ENCODE assay signal across 20 mouse cellular contexts in the genomic region with DNA sequence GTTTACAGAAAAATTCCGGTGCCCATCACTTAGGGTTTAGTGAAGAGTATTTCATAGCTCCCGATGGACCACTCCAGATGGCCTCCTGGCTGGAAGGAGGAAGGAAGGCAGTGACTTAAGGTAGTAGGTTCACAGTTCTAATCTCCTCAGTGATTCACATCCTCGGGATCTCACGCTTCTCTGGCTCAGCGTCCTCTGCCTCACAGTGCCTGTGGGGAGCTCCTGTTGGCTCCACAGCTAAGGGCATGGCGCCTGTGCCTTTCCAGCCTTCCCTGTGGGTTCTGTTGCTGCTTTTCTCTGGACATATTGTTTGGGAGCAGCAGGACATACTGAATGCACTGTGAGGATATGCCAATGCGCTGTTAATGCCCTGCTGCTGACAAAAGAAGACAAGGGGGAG. TPM values are rescaled to one million over a fixed set of nuclear protein-coding genes. Genes with fewer than 3 reads are reported as not detected.
DNase-seq lines count a peak whose midpoint lies in the region; ATAC-seq lines count a peak whose summit lies in the region.
"Had no signal": no experiment of that assay in that cellular context is flagged by ENCODE, and none has a peak within 500 bp of the region (broad histone marks: within the 10 kb centered on the region; RNA-seq: fewer than 3 reads in every experiment).

No protein-coding gene starts in this region.

- no peak for DNase-seq in heart, postnatal 10 days
- peak; percentile 36 to 48 for DNase-seq in cerebellum, postnatal 10 days
- DNase-seq in frontal cortex, postnatal 10 days (ENCODE audit: low spot score in 2 of 2), result no peak
- no peak for DNase-seq in thymus, adult 18-20 months
- DNase-seq: adrenal gland, adult 8-10 months; embryo, embryonic 11 days; gastrocnemius, postnatal 25 days; heart, postnatal 4 days; kidney, adult 8-10 months; layer of hippocampus, postnatal 36 days; lung, adult 18-20 months; thymus, postnatal 25 days had no signal

- WGBS in heart, embryonic 15.5 days, result 59% methylated on average over 7 of the region's 7 CpGs
- WGBS in neural tube, embryonic 13.5 days, result 53% methylated on average over 7 of the region's 7 CpGs
- 54% methylated on average over 7 of the region's 7 CpGs for WGBS in neural tube, embryonic 15.5 days

- intact Hi-C loops in heart, postnatal 10 days (cut with DNase I), result no loop called here

- H3K27ac ChIP-seq in heart, embryonic 15.5 days, result peak overlapping the region; percentile 7; the same call in 1 of the 2 replicates
- H3K27ac ChIP-seq in neural tube, embryonic 13.5 days (replicated peaks), result peak overlapping the region; percentile 18; the same call in 1 of the 2 replicates
- no peak overlapping the region for H3K27ac ChIP-seq in neural tube, embryonic 15.5 days (replicated peaks)
- H3K27ac ChIP-seq: forebrain, embryonic 12.5 days; midbrain, embryonic 12.5 days had no signal

- peaks cover 26% of the 10 kb centered on the region for H3K4me1 ChIP-seq in heart, embryonic 15.5 days (replicated peaks)
- peaks cover 8% of the 10 kb centered on the region; the same call in 1 of the 2 replicates for H3K4me1 ChIP-seq in neural tube, embryonic 13.5 days (replicated peaks)
- peaks cover 8% of the 10 kb centered on the region for H3K4me1 ChIP-seq in neural tube, embryonic 15.5 days

- no peak overlapping the region for H3K4me2 ChIP-seq in heart, embryonic 15.5 days
- no peak overlapping the region for H3K4me2 ChIP-seq in neural tube, embryonic 13.5 days
- no peak overlapping the region for H3K4me2 ChIP-seq in neural tube, embryonic 15.5 days
- H3K4me2 ChIP-seq: forebrain, embryonic 12.5 days; heart, embryonic 11.5 days; midbrain, embryonic 12.5 days had no signal

- no peaks in the 10 kb centered on the region for H3K27me3 ChIP-seq in heart, embryonic 15.5 days
- no peaks in the 10 kb centered on the region for H3K27me3 ChIP-seq in neural tube, embryonic 13.5 days
- H3K27me3 ChIP-seq in neural tube, embryonic 15.5 days (replicated peaks), result no peaks in the 10 kb centered on the region
- H3K27me3 ChIP-seq: forebrain, embryonic 12.5 days had no signal

- ATAC-seq in heart, embryonic 15.5 days (replicated peaks; ENCODE audit: insufficient number of reproducible peaks, insufficient read depth, low FRiP score, low read depth), result no peak
- ATAC-seq in neural tube, embryonic 13.5 days (ENCODE audit: low read depth), result no peak
- ATAC-seq in neural tube, embryonic 15.5 days (ENCODE audit: low FRiP score), result no peak
- ATAC-seq: inflammation-experienced regulatory T-cells, adult 6 months had no signal

- H3K9me3 ChIP-seq in heart, embryonic 15.5 days (replicated peaks), result no peaks in the 10 kb centered on the region
- H3K9me3 ChIP-seq in neural tube, embryonic 13.5 days, result no peaks in the 10 kb centered on the region
- H3K9me3 ChIP-seq in neural tube, embryonic 15.5 days (replicated peaks), result no peaks in the 10 kb centered on the region
- H3K9me3 ChIP-seq: midbrain, embryonic 12.5 days had no signal

- no peaks in the 10 kb centered on the region for H3K36me3 ChIP-seq in heart, embryonic 15.5 days
- no peaks in the 10 kb centered on the region for H3K36me3 ChIP-seq in neural tube, embryonic 13.5 days
- H3K36me3 ChIP-seq in neural tube, embryonic 15.5 days, result no peaks in the 10 kb centered on the region
- H3K36me3 ChIP-seq: forebrain, embryonic 12.5 days; midbrain, embryonic 12.5 days had no signal

- no peak overlapping the region for H3K4me3 ChIP-seq in heart, embryonic 15.5 days
- no peak overlapping the region for H3K4me3 ChIP-seq in neural tube, embryonic 13.5 days
- no peak overlapping the region for H3K4me3 ChIP-seq in neural tube, embryonic 15.5 days (replicated peaks)
- H3K4me3 ChIP-seq: forebrain, embryonic 12.5 days; midbrain, embryonic 12.5 days; myocyte had no signal

- H3K9ac ChIP-seq in heart, embryonic 15.5 days, result no peak overlapping the region
- 0 out of 2 replicates have a peak overlapping the region, but pooled peaks have one; percentile 8 for H3K9ac ChIP-seq in neural tube, embryonic 13.5 days
- no peak overlapping the region for H3K9ac ChIP-seq in neural tube, embryonic 15.5 days (replicated peaks)
- H3K9ac ChIP-seq: forebrain, embryonic 12.5 days; midbrain, embryonic 12.5 days had no signal

RNA-seq across cellular contexts. Expression of gene Pomgnt2, which starts 54.8 kb away (rescaled TPM):
- polyA plus RNA-seq in heart, embryonic 15.5 days (2015; fragmentation: Nextera tagmentation; extraction: Ambion mirVana), result 10.9 and 13.0 TPM in 2 replicates
- total RNA-seq in heart, postnatal 10 days (2021), result 1 to 10 TPM; 7.1 to 7.6 TPM
- 22.1 and 25.1 TPM in 2 replicates for polyA plus RNA-seq in neural tube, embryonic 13.5 days (2015; fragmentation: Nextera tagmentation; extraction: Ambion mirVana)
- 34.3 and 37.8 TPM in 2 replicates for polyA plus RNA-seq in neural tube, embryonic 15.5 days (2015; fragmentation: Nextera tagmentation; extraction: Ambion mirVana)

Comparison
In these comparisons a context has a peak if more than half of its experiments do, and no peak if none do; other contexts are left out.
1. DNase-seq: peak in cerebellum, postnatal 10 days (2 of 2); none in heart, postnatal 10 days (0 of 2), frontal cortex, postnatal 10 days (0 of 2) and thymus, adult 18-20 months (0 of 2).